Mouse (Mus musculus) kidney, postnatal 10 days (tissue): Measurements from ENCODE around the gene Tssk1.

Experiments used
- DNase-seq: peaks from one replicate; pipeline ENCODE4 v3.0.0; 2021; ENCODE audit warnings: mixed read lengths

The Tssk1 gene

DNA sequence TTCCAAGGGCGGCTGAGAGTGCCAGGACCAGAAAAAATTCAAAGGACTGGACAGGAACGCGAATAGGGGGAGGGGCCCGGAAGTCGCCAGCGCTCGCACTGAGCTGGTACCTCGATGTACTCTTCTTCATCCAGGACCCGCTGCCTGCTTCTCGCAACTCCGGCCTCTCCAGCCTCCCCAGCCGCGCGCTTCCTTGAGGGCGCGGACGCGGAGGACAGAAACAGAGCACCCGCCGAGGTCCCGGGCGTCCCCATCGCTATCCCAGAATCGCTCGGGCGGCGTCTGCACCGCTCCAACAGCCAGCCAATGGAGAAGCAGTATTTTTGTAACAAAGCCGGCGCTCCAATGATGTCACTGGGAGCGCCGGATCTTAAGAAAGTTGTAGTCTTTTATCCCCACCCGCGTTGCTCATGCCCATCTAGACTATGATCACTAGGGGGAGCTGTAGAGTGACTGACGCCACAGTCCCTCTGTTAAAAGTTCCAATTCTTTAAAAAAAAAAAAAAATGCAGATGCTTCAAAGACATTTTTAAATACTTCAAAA lies 17.1 kb downstream of the Tssk1 start, which contains the start of gene Ess2:
Gene Ess2 (minus strand): TSS at position 297 of the 544 bp plus-strand sequence.
- peak; percentile 93 for DNase-seq

DNA sequence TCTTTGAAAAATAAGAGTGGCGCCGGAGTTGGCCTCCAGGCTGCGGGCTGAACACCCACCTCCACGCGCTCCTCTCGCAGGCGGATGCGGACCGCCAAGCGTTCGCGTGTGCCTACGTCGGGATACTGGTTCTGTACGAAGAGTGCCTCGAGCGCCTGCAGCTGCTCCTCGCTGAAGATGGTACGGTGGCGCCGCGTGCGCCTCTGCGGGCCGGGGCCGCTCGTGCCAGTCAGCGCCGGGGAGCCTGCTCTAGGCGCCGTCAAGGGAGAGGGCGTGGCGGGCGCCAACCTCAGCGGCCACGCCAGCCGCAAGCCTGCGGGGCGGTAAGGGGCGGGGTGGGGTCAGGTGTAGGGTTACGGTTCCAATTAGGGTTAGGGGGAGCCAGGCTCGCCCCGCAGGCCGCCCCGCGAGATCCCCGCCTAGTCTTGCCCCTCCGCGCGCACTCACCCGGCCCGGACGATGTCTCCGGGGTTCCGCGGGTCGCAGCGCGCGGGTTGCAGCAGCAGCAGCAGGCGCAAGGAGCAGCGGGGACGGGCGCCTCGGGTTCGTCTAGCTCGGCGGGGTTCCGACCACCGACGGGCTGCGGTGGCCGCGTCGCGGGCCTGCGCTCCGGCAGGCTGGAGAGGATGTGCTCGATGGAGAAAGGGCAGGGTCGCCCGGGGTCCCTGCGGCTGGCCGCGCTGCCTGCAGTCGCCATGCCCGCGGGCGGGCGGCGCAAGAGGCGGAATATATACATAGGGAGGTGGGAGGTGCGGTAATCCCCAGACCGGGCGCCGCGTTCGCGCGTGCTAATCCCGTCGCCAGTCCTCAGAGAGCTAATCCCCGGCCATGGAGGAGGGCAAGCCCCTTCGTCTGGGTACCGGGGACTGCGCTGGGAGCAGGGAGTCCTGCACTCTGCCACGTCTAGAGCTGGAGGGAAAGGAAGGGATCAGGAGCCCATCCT lies 20.6 kb downstream of the Tssk1 start, which contains the start of gene Gsc2:
Gene Gsc2 (minus strand): TSS at position 753 of the 943 bp plus-strand sequence.
- no peak for DNase-seq

- DNase-seq, result no peak
Observed at GRCm38 (mm10) chr16:17920586-17920985, 26.6 kb downstream of the Tssk1 start.

GRCm38 (mm10) chr16:17921325-17922162 lies 27.5 kb downstream of the Tssk1 start:
- peak; percentile 98 for DNase-seq

DNA sequence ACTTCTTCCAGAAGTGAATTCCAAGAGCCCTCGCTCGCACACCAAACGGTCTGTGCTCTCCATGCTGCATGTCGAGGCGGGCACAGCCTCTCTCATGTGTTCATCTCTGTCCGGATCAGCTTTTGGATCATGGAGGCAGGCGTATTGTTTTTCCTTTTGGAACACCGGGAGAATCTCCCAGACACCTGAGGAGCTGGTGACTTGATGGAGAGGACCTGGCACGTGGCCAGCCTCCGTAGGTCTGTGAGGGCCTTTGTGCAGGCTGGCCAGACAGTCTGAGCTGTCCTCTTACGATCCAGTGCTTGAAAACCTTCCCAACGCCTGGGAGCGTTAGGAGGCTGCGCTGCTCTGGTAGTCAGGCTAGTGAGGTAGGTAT lies 28.1 kb downstream of the Tssk1 start:
- peak; percentile 67 for DNase-seq

- peak; percentile 76 for DNase-seq
Observed at GRCm38 (mm10) chr16:17927351-17928082, 33.5 kb downstream of the Tssk1 start.

DNA sequence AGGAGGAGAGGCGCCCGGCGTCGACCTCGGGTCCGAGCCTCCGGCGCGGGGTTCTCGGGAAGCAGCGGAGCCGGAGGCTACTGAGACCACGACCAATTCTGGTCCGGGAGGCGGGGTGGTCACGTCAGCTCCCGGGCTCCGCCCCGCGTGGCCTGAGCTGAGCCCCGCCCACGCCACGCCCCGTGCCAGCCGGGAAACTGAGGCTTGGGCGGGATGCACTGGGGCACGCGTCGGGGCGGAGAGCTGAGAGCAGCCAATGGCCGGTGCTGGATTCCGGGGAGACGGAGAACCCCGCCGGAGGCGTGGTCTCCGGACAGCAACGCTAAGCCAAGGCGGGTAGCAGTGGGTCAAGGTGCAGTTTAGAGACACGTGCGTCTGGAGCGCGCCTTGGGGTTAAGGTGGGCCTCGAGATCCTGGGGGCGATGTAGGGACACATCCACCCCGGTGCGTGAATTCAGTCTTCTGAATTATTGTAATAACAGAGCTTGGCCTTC lies 34.1 kb downstream of the Tssk1 start, which contains the start of gene Slc25a1:
Gene Slc25a1 (minus strand): TSS at position 133 of the 494 bp plus-strand sequence.
- peak; percentile 89 for DNase-seq

- DNase-seq, result peak; percentile 88
Observed at GRCm38 (mm10) chr16:17928627-17929104, 34.6 kb downstream of the Tssk1 start.

GRCm38 (mm10) chr16:17929211-17929610 lies 35.2 kb downstream of the Tssk1 start:
- DNase-seq, result no peak

- DNase-seq, result no peak
Observed at GRCm38 (mm10) chr16:17929631-17930030, 35.6 kb downstream of the Tssk1 start.

DNA sequence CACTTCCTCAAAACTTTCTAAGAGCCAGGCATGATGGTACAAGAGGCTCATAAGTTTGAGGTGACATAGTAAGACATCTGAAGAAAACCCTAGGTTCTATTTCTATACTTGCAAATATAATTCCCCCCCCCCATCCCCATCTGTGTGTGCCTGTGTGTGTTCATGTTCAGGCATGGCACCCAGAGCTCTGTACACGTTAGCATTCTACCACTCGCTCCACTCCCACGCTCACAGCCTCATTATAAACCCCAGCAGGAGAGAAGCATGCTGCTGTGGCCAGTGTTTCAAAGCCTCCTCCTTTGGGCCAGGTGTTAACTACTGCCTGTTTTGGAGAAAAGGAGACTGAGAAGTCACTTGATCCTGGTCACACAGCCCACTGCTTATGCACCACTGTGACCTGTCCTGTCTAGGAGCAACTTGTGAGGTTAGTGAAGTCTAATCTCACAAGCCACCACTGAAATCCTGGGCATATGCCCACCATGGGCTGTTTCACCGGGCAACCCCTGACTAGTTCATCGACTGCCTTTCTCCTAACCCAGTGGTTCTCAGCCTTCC lies 38.0 kb downstream of the Tssk1 start:
- no peak for DNase-seq

GRCm38 (mm10) chr16:17933594-17934444 lies 39.8 kb downstream of the Tssk1 start:
- no peak for DNase-seq

GRCm38 (mm10) chr16:17934445-17934910 lies 40.5 kb downstream of the Tssk1 start:
- no peak for DNase-seq

DNA sequence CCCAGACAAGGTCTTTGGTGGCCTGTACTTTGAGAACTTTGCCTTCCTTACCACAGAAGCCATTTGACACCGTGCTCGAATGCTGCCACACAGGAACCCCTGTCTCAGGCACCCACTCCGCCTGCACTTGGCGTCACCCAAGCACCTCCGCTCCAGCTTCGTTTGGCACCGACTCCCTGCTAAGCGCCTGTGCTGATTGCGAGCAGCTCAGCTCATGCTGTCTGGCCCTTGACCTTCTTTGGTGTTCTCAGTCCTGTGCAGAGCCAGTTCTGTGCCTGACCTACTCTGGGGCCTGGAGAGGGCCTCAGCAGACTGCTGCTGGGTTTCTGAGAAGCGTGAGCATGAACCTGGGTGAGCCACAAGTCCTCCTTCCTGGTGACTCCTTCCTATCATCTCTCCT lies 42.8 kb downstream of the Tssk1 start:
- DNase-seq, result peak; percentile 6

DNA sequence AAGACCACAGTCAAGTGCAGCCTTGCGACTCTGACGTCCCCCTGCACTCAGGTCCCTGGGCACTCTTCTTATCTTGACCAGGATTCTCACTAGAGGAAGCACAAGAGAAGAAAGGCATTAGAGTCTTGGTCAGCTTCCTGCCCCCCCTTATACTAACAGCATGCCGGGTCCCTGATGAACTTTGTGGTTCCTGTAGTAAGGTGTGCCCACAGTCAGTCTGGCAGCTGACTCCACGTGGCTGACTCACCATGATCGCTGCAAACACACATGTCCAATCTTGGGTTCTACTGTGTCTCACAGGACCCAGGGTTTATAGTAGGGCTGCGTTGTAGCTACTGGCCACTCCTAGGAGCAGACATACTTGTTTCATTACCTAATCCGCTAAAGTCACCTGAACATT lies 44.2 kb downstream of the Tssk1 start:
- no peak for DNase-seq

DNA sequence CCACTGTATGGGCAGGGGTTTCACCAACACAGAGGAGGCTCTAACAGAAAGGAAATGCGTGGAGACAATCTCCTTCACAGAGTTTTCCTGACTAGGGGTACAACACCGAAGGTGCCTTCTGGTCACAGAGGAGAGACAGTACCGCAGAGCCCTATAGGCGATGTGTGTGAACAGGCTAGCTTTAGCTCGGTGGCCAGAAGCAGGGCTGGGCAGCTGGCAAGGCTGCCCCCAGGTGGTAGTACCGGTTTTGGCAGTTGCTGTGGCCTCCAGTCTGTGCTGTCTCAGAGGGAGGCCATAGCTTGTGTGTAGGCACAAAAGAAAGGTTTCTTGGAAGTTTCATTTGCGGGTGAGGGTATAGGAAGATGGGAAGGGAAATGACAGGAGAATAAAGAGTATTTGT lies 44.8 kb downstream of the Tssk1 start:
- DNase-seq, result peak; percentile 79

DNA sequence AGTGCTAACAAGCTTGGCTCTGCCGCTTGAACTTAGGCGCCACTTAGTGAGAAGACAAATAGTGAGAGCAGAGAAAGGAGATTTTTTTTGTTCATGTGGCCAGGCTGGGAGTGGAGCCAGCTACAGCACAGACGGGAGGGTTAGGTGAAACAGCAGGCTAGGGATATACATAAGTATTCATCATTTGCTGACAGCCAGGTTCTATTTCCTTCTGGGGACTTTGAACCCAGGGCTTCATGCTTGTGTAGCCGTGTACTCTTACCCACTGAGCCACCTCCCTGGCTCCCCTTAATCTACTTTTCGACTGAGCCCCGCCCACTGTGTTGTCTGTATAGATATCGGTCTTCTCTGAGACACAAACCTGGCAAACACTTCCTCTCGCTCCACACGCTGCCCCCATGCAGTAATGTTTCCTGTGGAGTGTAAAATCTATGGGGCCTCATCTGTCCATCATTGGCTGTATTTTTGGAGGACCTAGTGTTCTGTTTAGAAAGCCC lies 45.3 kb downstream of the Tssk1 start:
- peak; percentile 21 for DNase-seq

- DNase-seq, result no peak
Observed at GRCm38 (mm10) chr16:17943466-17943865, 49.4 kb downstream of the Tssk1 start.

DNA sequence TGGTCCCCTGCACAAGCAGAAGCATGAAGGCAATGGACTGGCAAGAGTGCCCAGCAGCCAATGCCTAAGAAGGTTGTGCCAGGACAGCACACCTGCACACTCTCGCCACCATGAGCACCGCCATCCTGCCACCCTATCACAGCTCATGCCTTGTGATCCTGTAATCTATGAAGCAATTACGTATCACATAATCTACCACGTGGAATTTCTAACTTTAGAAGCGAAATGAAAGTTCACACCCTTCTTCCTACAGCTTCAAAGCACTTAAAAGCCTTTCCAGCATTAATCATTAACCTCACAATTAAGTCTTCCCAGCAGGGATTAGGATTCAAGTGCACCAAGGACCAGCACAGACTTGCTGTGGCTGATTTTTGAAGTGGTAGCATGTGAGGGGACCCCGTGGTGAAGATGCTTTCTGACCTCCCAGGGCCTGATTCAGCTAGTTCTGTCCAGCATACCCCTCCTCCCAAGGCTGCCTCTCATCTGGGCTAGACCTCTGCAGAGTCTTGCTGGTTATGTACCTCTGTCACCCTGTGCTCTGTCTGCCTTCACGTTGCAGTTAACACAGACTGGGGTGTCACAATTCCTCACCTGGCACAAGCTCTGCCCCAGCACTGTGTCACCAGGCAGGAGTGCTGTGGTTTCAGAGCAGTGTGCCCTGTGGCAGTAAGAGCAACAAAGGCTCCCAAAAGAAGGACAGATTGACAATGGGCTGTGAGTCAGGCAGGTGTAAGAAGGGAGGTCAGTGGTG lies 51.2 kb downstream of the Tssk1 start:
- peak; percentile 62 for DNase-seq
